Mouse (Mus musculus) large intestine, adult 2 months (tissue): ENCODE data around the gene Cux1. TPM values are rescaled to one million over a fixed set of nuclear protein-coding genes. Genes with fewer than 3 reads are reported as not detected.

Experiments used
- DNase-seq: peaks from one replicate; pipeline ENCODE4 v3.0.0-alpha.2; 2012; ENCODE audit warnings: low read depth, low spot score
- WGBS: fragments of 180-500 bp; shearing (Covaris S2); methylation state at CpG from one replicate; pipeline ENCODE4 v1.1.7; 2018; 5-methylcytosine and 5-hydroxymethylcytosine counted together
- polyA plus RNA-seq: library from polyadenylated mRNA; depleted of rRNA; stranded (reverse); fragments of >200 nt; gene quantifications from 2 replicates; pipeline ENCODE4 v1.2.3, GENCODE M21; 2012

The Cux1 gene
- polyA plus RNA-seq, 1 experiment, result 36.9 TPM

DNA sequence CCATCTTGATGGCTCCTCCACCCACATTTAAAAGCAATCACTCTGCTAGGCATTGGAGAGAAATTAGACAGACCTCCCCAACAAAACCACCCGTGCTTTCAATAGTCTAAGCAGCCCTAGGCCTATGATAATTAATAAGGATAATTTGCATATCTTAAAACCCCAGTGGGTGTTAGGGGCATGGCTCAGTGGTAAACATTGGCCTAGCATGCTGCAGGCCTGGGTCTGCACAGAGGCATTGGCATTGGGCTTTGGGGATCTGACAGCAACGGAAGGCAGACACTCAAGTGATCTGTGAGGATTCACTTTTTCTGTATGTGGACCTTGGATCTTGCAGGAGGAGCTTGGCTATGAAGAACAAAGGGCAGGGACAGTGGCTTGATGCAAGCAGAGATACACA, 274.9 kb downstream of the Cux1 start:
- no peak for DNase-seq
- WGBS, result 63% methylated on average over 2 of the region's 2 CpGs

DNA sequence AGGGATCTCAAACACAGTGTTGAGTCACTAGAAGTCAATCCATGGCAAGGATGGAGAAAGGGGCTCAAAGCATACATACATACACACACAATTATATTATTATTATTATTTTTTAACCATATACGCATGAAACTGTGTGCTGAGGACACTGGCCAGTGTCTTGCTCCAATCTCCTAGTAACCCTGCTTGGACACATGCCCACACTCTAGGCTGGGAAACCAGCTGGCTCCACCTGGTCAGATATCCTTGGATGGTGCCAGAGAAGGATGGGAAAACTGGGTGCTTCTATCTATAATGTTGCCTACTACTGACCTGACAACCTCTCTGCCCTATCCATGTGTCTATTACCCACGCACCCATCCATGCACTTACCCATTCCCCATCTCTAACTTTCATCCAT, 275.7 kb downstream of the Cux1 start:
- DNase-seq, result no peak
- WGBS, result 92% methylated on average over 2 of the region's 2 CpGs

DNA sequence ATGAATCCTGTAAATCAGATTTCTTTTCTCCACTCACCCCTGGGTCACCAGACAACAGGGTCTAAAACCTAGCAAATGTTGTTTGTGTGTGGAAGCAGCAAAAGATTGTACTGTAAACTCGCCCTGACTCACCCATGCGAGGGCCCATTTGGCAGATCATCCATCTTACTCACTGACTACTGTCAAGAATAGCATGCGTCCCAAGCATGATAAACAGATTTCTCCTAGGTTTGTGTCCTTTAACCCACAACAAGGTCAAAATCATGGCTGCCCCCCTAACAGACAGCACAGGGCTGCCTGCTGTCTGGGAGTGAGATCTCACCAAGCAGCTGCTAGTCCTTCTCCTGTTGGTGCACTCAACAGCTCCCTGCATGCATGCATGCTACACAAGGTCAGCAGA, 277.5 kb downstream of the Cux1 start:
- DNase-seq, result no peak
- 90% methylated on average over 3 of the region's 3 CpGs for WGBS

DNA sequence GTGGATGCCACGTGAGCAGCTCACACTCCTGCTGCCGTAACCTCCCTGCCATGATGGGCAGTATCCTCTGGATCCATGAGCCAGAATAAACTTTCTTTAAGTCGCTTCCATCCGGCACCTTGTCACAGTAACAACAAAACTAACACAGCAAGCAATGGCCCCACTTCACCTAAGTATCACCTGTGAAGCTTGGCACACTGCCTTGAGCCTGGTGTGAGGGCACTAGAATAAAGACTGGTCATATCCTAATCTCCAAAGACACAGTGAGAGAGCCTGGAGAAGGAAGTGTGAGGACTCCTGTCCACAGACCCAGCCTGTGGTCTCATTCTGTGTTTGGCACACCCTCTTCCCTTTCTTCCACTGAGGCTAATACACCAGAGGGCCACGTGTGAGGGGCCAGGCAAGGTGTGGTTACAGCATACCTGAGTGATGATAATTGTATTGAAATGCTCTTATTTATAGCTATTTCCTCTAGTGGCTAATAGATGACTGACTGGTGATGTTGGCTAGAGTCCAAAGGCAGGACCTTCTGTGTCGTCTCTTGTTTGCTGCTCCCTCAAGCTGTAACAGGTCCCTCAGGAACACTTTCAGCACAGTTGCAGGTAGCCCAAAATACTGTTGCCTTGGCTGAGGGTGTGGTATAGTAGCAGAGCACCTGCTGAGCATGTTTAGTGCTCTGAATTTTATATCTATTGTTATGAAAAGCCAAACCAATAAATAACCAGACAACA, 278.8 kb downstream of the Cux1 start:
- 65% methylated on average over 6 of the region's 6 CpGs for WGBS

DNA sequence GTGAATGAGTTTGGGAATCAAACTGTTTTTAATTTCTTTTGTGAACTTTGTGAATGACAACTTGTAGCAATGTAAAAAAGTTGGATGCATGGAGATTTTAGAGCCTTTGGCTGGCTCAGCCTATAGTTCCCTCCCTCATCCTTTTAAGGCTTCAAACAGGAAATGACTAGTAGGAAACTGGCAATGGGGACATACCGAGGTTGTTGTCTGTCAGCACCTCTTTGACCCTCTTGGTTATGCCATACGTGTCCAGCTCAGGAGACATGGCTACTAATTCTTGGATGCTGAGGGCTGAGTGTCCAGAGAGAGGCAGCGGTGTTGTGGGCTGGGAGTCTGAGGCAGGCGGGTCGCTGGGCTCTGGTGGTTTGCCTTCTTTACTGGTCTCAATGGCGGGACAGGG, 280.7 kb downstream of the Cux1 start:
- WGBS, result 82% methylated on average over 6 of the region's 6 CpGs
- DNase-seq, result no peak

More for the DNA sequence above, 278.8 kb downstream of the Cux1 start:
- DNase-seq, result no peak

DNA sequence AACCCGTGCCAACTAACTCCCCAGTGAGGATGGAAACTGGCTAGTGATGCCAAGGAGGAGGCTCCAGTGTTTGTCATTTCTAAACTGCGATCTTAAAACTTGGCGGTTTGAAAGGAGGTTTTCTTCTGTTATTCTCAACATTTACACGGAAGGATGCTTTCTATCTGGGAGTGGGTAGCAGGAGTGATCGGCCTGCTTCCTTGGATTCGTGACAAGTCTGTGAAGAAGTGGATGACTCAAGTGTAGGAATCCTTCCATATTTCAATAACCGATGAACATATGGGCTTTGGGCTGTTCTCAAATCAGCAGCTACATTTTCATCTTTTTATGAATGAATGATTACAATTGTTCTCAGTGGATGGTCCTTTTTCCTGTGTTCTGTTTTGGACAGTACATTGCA, 282.2 kb downstream of the Cux1 start:
- no peak for DNase-seq
- WGBS, result 80% methylated on average over 7 of the region's 7 CpGs

DNA sequence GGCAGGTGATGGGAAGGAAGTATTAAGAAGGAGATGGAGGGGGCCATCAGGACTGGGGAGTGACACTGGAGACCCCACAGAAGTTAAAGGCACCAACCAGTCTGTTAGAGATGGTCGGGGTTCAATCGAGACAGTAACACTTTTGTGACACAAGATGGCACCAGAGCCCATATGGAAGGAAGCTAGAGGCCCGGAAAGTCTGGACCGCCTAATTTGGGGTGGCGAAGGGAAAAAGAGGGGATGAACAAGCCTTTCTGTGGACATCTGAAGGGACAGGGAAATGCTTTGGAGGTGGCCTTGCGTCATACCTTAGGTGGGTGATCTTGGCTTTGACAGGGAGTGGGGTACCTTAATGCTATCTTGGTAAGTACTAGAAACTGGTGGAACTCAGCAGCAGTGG, 285.9 kb downstream of the Cux1 start:
- DNase-seq, result no peak
- WGBS, result 62% methylated on average over 6 of the region's 6 CpGs

DNA sequence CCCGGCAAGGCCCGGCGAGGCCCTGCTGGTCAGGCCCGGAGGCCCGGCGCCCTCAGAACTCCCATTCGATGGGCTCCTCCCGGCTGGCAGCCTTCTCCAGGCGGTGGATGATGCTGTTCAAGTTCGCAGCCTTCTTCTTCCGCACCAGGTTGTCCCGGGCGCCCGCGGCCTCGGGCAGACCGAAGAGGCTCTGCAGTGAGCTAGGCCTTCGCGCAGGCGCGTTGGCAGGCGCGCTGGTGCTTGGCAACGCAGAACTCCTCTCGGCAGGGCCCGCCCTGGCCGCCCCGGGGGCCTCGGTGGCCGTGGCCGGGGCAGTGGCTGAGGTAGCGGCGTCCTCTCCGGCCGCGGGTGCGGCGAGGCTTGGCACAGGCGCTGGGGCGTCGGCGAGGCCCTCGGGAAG, 292.6 kb downstream of the Cux1 start:
- DNase-seq, result no peak
- WGBS, result 94% methylated on average over 43 of the region's 43 CpGs

DNA sequence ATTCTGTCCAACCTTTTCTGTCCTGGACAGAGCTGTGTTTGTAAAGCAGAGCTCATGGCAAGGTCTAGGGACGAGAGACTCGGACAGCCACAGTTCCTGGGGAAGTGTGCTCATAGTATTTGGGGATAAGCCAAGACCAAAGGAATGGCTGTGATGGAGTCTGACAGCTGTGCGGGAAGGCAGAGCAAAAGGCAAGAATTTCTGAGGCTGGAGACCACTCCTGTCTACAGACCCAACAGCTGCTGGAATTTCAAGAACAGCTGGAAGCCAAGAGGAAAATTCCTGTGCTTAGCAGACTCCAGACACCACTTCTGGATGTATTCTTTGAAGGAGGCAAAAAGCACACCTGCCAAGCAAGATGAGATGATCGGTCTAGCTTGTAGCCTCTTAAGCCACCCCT, 297.4 kb downstream of the Cux1 start:
- 75% methylated on average over 4 of the region's 4 CpGs for WGBS
- DNase-seq, result no peak

DNA sequence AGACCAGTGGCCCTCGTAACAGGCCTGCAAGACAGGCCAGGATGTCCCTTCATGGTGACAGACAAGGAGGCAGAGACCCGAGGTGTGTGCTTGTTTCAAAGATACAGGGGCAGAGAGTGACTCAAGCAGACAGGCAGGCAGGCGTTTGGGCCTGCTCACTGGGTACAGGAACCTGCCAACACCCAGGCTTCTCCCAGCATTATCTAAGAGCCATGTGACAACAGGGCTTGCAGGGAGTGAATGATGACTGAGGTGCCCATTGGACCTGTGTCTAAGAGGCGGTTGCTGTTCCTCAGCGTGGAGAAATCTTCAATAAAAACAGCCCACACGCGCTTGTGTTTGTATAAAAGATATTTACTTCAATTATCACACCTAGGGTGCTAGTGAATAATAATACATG, 301.2 kb downstream of the Cux1 start:
- no peak for DNase-seq
- WGBS, result 76% methylated on average over 7 of the region's 7 CpGs

DNA sequence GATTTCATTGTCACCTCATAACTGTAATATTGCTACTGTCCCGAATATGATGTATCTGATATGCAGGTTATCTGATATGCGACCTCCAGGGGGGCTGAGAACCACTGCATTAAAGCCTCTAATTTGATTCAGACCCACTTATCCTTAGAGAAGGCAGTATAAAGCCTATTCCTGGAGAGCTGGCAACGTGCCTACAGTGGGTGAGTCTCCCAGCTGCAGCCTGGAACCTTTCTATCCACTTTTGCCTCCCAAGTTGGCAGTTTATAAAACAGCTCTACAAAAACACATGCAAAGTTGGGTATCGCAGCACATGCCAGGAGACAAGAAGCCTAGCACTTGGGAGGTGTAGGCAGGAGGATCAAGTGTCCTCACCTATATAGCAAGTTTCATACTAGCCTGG, 303.9 kb downstream of the Cux1 start:
- no peak for DNase-seq
- 81% methylated on average over 4 of the region's 4 CpGs for WGBS

DNA sequence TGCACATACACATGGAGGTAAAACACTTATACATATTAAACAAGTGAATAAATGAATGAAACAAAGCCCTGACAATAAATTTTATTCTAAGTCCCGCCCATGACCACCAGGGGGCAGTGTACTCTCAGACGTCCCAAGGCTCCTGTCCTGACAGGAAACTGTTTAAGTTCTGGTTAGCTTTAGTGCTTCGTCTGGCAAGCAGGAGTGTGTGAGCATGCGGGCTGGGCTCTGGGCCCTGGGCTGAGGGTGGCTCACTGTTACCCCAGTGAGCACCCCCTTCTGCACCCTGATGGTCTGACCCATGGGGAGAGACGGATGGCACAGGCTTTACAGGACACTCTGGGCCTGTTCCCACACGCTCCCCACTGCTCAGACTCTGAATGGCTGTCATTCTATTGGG, 308.4 kb downstream of the Cux1 start:
- peak; percentile 32 for DNase-seq
- WGBS, result 30% methylated on average over 6 of the region's 6 CpGs

DNA sequence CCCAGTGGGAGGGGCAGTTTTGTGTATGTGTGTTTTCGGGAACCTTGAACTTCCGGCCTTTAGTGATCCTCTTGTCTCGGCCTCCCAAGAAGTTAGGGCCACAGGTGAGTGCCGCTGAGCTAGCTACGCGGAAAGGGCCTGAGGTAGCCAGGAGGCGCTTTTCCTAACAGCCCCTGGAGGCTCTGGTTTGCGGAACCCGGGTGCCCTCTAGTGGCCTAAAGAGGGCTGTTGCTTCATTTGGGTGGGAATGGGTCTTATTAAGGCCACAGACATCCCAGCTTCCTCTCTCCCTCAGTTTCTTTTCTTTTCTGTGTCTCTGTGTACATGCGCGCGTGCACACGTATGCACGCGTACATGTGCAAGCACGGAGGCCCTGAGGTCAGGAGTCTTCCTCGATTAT, 314.4 kb downstream of the Cux1 start:
- peak; percentile 33 for DNase-seq
- WGBS, result 34% methylated on average over 17 of the region's 17 CpGs

DNA sequence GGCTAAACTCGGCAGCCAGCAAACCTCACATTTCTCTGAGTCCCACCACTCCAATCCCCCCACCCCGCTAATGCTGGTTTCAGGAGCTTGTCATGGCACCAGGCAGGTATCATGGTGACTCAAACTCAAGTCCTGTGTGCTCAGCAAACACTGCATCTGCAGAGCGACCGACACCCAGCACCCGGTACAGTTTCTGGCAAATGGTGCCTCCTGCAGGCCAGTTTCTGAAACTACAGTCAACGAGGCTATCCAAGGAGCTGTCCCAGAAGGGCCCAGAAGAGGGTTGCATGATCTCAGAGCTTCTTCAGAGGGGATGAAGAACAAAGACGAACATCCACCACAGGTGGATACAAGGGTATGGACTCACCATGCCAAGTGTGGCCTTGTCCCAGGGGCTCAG, 316.3 kb downstream of the Cux1 start:
- WGBS, result 50% methylated on average over 7 of the region's 7 CpGs

DNA sequence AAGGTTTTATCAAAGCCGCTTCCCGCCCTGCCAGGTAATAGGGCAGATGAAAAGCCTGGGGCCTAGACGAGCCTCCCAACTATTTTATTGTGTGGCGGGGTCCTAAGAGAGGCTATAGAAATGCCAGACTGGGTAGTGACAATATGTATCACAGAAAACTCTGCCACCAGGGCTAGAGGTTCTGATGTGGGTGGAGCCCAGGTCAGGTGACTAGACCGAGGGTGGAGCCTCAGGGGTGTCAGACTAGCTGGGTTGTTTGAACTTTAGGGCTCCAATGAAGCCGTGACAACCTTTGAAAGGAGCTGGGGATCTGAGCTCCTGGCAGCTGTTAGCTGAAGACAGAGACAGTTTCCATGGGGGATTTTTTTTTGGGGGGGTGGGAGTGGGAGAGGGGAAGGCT, 318.8 kb downstream of the Cux1 start:
- WGBS, result 70% methylated on average over 6 of the region's 6 CpGs
- DNase-seq, result no peak

More for the DNA sequence above, 316.3 kb downstream of the Cux1 start:
- DNase-seq, result no peak

DNA sequence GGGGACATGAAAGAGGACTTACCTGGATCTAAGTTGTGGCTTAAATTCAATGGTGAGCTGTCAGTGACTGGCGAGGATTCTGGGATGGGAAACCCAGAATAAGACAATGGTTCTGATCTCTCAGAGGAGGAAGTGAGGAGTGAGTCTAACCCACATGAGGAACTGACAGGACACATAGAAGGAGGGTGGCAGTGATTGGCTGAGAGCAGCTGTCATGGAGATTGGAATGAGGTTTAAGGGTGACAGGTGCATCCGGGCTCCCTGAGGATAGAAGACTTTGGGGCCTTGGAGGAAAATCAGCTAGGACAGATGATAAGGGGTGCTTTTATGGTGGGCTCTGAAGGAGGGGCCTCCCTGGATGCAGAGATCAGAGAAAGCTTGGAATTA, 320.8 kb downstream of the Cux1 start, which contains the start of gene Sh2b2:
Gene Sh2b2 (minus strand): TSS at position 105 of the 387 bp plus-strand sequence.
- 87% methylated on average over 2 of the region's 2 CpGs for WGBS
- no peak for DNase-seq

DNA sequence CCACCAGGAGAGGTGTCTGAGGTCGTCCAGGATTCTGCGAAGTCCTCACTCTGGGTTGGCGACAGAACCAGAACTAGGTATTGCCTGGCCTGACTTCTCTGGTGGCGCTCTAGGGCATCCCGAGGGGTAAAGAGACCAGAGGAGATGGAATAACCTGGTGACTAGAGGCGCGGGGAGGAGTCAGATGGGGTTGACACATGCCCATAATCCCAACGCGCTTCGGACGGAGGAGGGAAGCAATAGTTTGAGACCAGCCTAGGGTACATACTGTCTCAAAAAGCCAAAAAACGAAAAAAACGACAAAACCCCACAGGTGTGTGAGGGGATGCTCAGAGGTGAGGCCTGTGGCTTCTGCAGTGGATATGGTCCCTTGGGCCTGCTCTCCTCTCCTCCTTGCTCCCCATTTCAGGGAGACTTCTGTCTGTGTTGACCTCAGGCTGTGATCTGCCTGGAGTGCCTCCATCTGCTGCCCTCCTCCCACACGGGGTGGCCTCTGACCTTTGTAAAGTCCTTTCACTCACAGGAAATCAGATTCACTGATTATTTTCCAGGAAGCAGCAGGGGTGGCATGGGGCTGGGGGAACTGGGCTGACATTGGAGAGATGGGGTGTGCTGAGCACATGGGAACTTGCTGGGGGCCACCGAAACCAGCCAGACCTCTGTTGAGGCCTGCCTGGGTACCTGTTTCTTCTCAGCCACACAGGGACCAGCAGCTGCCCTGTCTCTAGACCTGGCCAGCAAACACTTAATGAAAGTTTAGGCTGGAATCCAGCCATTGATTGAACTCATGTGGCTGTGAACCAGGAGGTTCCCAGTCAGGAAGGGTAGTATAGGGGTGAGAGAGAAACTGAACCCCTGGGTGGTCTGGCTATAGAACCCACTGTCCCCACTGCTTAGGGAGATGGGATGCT, 321.5 kb downstream of the Cux1 start:
- DNase-seq, result no peak
- WGBS, result 33% methylated on average over 15 of the region's 15 CpGs

DNA sequence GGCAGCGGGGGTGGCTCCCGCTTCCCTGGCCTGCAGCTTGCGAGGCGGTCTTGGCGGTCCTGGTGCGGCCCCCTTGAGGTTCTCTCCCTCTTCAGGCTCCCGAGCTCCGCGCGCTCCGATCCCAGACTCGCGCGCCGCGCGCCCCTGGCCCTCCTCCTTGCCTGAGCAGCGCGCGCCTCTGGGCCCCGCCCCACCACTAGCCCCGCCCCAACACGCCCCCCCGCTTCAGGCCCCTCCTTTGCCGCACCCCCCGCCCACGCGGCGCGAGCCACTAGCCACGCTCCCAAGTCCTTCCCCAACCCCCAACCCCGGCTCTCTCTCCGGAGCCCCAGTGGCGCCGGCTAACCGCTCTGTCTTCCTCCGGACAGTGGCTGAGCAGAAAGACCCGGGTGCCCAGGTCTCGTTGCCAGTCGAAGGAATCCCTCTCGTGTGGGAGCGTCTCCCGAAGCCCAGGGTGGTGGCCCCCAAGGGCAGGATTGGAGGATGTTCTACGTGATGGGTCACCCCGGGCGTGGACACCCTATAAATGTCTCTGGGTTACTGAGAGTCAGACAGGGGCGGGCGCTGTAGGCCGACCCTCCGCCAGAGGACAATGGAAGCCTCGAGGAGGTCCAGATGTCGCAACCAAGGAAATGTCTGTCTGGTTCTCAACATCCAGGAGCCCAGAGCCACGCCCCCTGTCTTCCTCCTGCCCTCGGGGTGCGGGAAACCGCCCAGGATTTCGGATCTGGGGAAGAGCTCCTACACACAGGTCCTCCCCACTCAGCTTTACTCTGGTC, 322.3 kb downstream of the Cux1 start:
- WGBS, result under 1% methylated on average over 53 of the region's 57 CpGs
- DNase-seq, result no peak

DNA sequence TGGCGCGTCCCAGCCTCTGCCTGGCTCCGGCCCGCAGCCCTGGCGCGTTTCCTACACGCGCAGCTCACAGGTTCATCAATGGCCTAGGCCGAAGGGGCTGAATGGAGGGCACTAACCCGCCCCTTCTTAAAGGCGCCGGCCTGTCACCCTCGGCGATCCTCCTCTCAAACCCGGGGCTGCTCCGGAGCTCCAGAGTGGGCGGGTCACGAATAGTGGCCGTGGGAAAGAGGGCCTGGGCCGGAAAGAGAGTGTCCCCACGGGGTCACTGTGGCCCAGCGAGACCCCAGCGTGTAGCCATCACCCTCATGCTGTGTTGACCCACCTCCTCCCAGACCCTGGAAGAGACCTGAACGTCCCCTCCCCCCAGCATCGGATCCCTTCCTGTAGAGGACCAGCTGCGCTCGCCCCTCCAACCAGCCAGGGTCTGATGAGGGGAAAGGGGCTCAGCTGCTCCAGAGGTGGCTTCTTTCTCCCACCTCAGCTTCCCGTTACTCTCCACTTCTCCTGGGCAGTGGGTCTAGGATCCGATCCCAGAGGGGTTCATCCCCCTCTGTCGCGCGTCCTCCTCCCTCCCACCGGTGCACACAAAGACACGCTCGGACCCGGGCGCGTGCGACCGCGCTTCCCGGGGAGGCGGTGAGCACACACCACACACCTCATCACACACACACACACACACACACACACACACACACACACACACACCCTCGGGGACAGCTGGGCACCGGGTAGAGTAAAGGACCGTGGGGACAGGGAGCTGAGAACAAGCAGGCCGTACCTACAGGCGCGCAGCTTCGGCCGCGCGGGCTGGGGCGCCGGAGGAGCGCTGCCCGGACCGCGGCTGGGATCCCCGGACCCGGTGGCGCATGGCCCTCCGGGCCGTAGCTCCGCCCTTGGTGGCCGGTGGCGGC, 323.2 kb downstream of the Cux1 start:
- under 1% methylated on average over 67 of the region's 67 CpGs for WGBS
- DNase-seq, result no peak
